19 mouse cellular contexts compared by ENCODE assay signal in the genomic region with DNA sequence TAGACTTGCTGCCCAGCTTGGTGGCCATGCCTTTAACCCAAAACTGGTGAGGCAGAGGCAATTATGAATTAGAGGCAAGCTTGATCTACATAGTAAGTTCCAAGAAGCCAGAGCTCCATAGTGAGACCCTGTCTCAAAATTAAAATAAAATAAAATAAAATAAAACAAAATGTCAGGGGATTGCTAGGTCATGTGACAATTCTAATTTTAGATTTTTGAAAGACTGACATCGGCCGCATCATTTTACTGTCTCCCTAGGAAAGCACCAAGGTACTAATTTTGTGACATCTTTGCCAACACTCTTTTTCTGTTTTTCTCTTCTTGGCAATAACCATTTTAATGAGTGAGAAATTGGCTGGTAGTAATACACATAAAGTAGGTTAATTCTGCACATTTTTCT. TPM values are rescaled to one million over a fixed set of nuclear protein-coding genes. Genes with fewer than 3 reads are reported as not detected.
DNase-seq lines count a peak whose midpoint lies in the region; TF ChIP-seq lines count a peak whose summit lies in the region.
"Had no signal": no experiment of that assay in that cellular context is flagged by ENCODE, and none has a peak within 500 bp of the region (broad histone marks: within the 10 kb centered on the region; RNA-seq: fewer than 3 reads in every experiment).

No protein-coding gene starts in this region.

- H3K27ac ChIP-seq in CH12.LX (ENCODE audit: insufficient read depth, low read depth): peak overlapping the region; percentile 72; the same call in 1 of the 2 replicates
- H3K27ac ChIP-seq in MEL (ENCODE audit: control insufficient read depth, low read depth, low read length): no peak overlapping the region
- 0 out of 2 replicates have a peak overlapping the region, but pooled peaks have one; percentile 8 for H3K27ac ChIP-seq in macrophage
- H3K27ac ChIP-seq: embryonic facial prominence, embryonic 10.5 days; embryonic facial prominence, embryonic 12.5 days; forebrain, embryonic 13.5 days; forebrain, embryonic 15.5 days had no signal

- H3K9ac ChIP-seq in CH12.LX (ENCODE audit: insufficient read depth, low read depth): no peak overlapping the region
- H3K9ac ChIP-seq in MEL (ENCODE audit: control insufficient read depth, low read depth, low read length, poor library complexity, severe bottlenecking): no peak overlapping the region
- H3K9ac ChIP-seq: embryonic facial prominence, embryonic 12.5 days; forebrain, embryonic 13.5 days; forebrain, embryonic 15.5 days; forebrain, postnatal 0 days had no signal

- no peaks in the 10 kb centered on the region for H3K27me3 ChIP-seq in CH12.LX (replicated peaks)
- H3K27me3 ChIP-seq in MEL (ENCODE audit: control insufficient read depth in 1 of 2, insufficient read depth in 2 of 2, low read length in 2 of 2): no peaks in the 10 kb centered on the region
- H3K27me3 ChIP-seq: embryonic facial prominence, embryonic 12.5 days; forebrain, embryonic 13.5 days; forebrain, embryonic 15.5 days had no signal

- dilution Hi-C loops in CH12.LX (cut with MboI; ENCODE audit: extremely low pct_ligation_motif_present, extremely low pct_unique_long_range_greater_than_20kb, low sequenced_read_pairs): no loop called here

- peak overlapping the region; percentile 89 for H3K4me2 ChIP-seq in CH12.LX (ENCODE audit: insufficient read depth, low read depth, poor library complexity, severe bottlenecking)
- H3K4me2 ChIP-seq: embryonic facial prominence, embryonic 12.5 days; forebrain, embryonic 13.5 days; forebrain, embryonic 15.5 days had no signal

- TF ChIP-seq CTCF in CH12.LX (conservative IDR thresholded peaks at IDR 0.05 in 1 of 2, IDR thresholded peaks at IDR 0.05 in 1 of 2; ENCODE audit: low read depth in 2 of 2, low read length in 2 of 2) (no peak), MEL (IDR thresholded peaks at IDR 0.05 in 2 of 3, conservative IDR thresholded peaks at IDR 0.05 in 1 of 3; ENCODE audit: control insufficient read depth in 1 of 3, insufficient read depth in 1 of 3, low read depth in 2 of 3, low read length in 3 of 3, poor library complexity in 1 of 3, severe bottlenecking in 1 of 3) (no peak)

- H3K4me3 ChIP-seq in CH12.LX (replicated peaks in 1 of 3; ENCODE audit: low read depth in 2 of 3, low read length in 2 of 3, poor library complexity in 1 of 3) (no peak overlapping the region), MEL (ENCODE audit: control insufficient read depth in 1 of 2, insufficient read depth in 1 of 2, low read depth in 2 of 2, low read length in 2 of 2) (no peak overlapping the region), macrophage (ENCODE audit: inconsistent target) (no peak overlapping the region)
- H3K4me3 ChIP-seq: embryonic facial prominence, embryonic 10.5 days; embryonic facial prominence, embryonic 12.5 days; forebrain, embryonic 13.5 days; forebrain, embryonic 15.5 days had no signal

- TF ChIP-seq EP300 in CH12.LX (IDR thresholded peaks at IDR 0.05; ENCODE audit: low read length): no peak; the same call in 1 of the 2 replicates
- TF ChIP-seq EP300 in MEL (IDR thresholded peaks at IDR 0.05; ENCODE audit: low read depth in 1 of 2, low read length in 2 of 2): no peak

- H3K9me3 ChIP-seq in CH12.LX (replicated peaks; ENCODE audit: low read length): no peaks in the 10 kb centered on the region
- no peaks in the 10 kb centered on the region for H3K9me3 ChIP-seq in MEL (replicated peaks; ENCODE audit: insufficient read depth, low read length)
- H3K9me3 ChIP-seq: embryonic facial prominence, embryonic 10.5 days; embryonic facial prominence, embryonic 12.5 days; forebrain, embryonic 13.5 days; forebrain, embryonic 15.5 days; G1E had no signal

- no peak for TF ChIP-seq RAD21 in CH12.LX (IDR thresholded peaks at IDR 0.05; ENCODE audit: low read depth, low read length)
- TF ChIP-seq RAD21 in MEL (IDR thresholded peaks at IDR 0.05; ENCODE audit: low read depth, low read length): no peak

- peaks cover 72% of the 10 kb centered on the region for H3K79me2 ChIP-seq in CH12.LX (replicated peaks; ENCODE audit: control insufficient read depth, extremely low read depth, insufficient read depth, poor library complexity, severe bottlenecking)
- H3K79me2 ChIP-seq in MEL (ENCODE audit: control insufficient read depth, insufficient read depth, low read length, poor library complexity): peaks cover 20% of the 10 kb centered on the region
- peaks cover 100% of the 10 kb centered on the region for H3K79me2 ChIP-seq in macrophage (ENCODE audit: inconsistent target)

- H3K4me1 ChIP-seq in CH12.LX (ENCODE audit: control insufficient read depth in 1 of 2, insufficient read depth in 2 of 2) (peaks cover 11 to 80% of the 10 kb centered on the region in 2 experiments), MEL (ENCODE audit: control insufficient read depth in 1 of 2, insufficient read depth in 2 of 2, low read length in 2 of 2) (peaks cover 1 to 6% of the 10 kb centered on the region in 2 experiments; a peak in 3 of 4 replicates)

- no peak for DNase-seq in CH12.LX (ENCODE audit: extremely low read depth)
- DNase-seq in MEL (ENCODE audit: low read depth, low spot score): no peak
- DNase-seq in kidney, postnatal 14 days: no peak
- no peak for DNase-seq in lung, postnatal 4 days
- DNase-seq: adrenal gland, adult 2 months; adrenal gland, postnatal 10 days; adrenal gland, postnatal 25 days; cerebellum, adult 11-12 months; cerebellum, adult 2 months; cerebellum, adult 9-10 months; cerebellum, postnatal 10 days; cerebellum, postnatal 25 days; forebrain, postnatal 0 days had no signal

- in situ Hi-C loops in CH12.LX (cut with MboI; ENCODE audit: low pct_ligation_motif_present, low pct_unique_long_range_greater_than_20kb, low sequenced_read_pairs): no loop called here

- H3K36me3 ChIP-seq in CH12.LX (replicated peaks in 1 of 2; ENCODE audit: control insufficient read depth in 1 of 2, insufficient read depth in 1 of 2, low read length in 1 of 2) (peaks cover 3 to 6% of the 10 kb centered on the region in 2 experiments), MEL (ENCODE audit: control insufficient read depth in 1 of 2, insufficient read depth in 2 of 2, low read length in 2 of 2) (peaks cover 2 to 15% of the 10 kb centered on the region in 2 experiments), macrophage (ENCODE audit: inconsistent target) (no peaks in the 10 kb centered on the region)
- H3K36me3 ChIP-seq: forebrain, embryonic 15.5 days had no signal

- no peak for TF ChIP-seq POLR2A in CH12.LX (IDR thresholded peaks at IDR 0.05; ENCODE audit: low read depth, low read length)
- no peak for TF ChIP-seq POLR2A in MEL (IDR thresholded peaks at IDR 0.05; ENCODE audit: control insufficient read depth in 1 of 2, insufficient read depth in 1 of 2, low read depth in 1 of 2, low read length in 2 of 2, poor library complexity in 1 of 2)

- WGBS in macrophage (ENCODE audit: missing documents): 100% methylated on average over 2 of the region's 2 CpGs

TF ChIP-seq in CH12.LX, 34 proteins besides CTCF, POLR2A, EP300 and RAD21:
- 0 out of 2 replicates have a peak, but pooled peaks have one; percentile 21 for TF ChIP-seq BHLHE40 (IDR thresholded peaks at IDR 0.05; ENCODE audit: low read depth, low read length)
- TF ChIP-seq MEF2A (IDR thresholded peaks at IDR 0.05; ENCODE audit: borderline replicate concordance, low read depth, low read length): peak; percentile 75; the same call in 1 of the 2 replicates
- TF ChIP-seq MYC (IDR thresholded peaks at IDR 0.05; ENCODE audit: low read depth, low read length): no peak
- TF ChIP-seq USF1 (IDR thresholded peaks at IDR 0.05; ENCODE audit: low read depth, low read length): peak; percentile 51

TF ChIP-seq in MEL, 35 proteins besides CTCF, POLR2A, EP300 and RAD21:
- TF ChIP-seq USF1 (IDR thresholded peaks at IDR 0.05; ENCODE audit: low read depth, low read length): peak; percentile 41; the same call in 1 of the 2 replicates
- TF ChIP-seq TAL1 (IDR thresholded peaks at IDR 0.05; ENCODE audit: low read length): no peak
- no peak for TF ChIP-seq MYB (IDR thresholded peaks at IDR 0.05; ENCODE audit: low read depth, low read length)
- no peak for TF ChIP-seq MYC (IDR thresholded peaks at IDR 0.05; ENCODE audit: low read depth, low read length)
- no peak for TF ChIP-seq SIN3A (IDR thresholded peaks at IDR 0.05; ENCODE audit: low read length)
- no peak for TF ChIP-seq MAZ (IDR thresholded peaks at IDR 0.05; ENCODE audit: low read depth, low read length)

RNA-seq across cellular contexts. Expression of a gene that starts 7.1 kb away (rescaled TPM):
- total RNA-seq in CH12.LX (2012; rRNA removed) (29.5 and 31.1 TPM in 2 replicates), CH12.LX (2014; rRNA removed) (67.6 and 77.0 TPM in 2 replicates), MEL (2012; rRNA removed) (20.5 and 20.8 TPM in 2 replicates)
- polyA plus RNA-seq in CH12.LX (2012; ENCODE audit: insufficient read length, low read depth) (37.4 and 38.2 TPM in 2 replicates), MEL (2012; ENCODE audit: insufficient read depth in 1 of 2, insufficient read length in 2 of 2, low read depth in 1 of 2, low replicate concordance in 2 of 2, missing spikeins in 1 of 2) (10 to 100 TPM in 1 of 2 experiments, not detected in 1; 21.7 TPM), macrophage (2018) (46.2 to 84.7 TPM (median 54.7 TPM) in 3 replicates)
- total RNA-seq in macrophage (2018; cell fraction: chromatin; rRNA removed): 10 to 100 TPM; 19.2 to 70.9 (median 46.6) TPM
- 10 to 100 TPM; 43.5 to 75.6 (median 56.9) TPM for total RNA-seq in macrophage (2018; cell fraction: cytosol; rRNA removed)
- total RNA-seq in macrophage (2018; cell fraction: nucleus; rRNA removed): 10 to 100 TPM; 26.4 to 78.6 (median 42.4) TPM

RNA-seq across cellular contexts. Expression of a gene that starts 58.1 kb away (rescaled TPM):
- total RNA-seq in CH12.LX (2012; rRNA removed) (64.5 and 68.6 TPM in 2 replicates), CH12.LX (2014; rRNA removed) (52.6 and 52.7 TPM in 2 replicates), MEL (2012; rRNA removed) (32.0 and 37.5 TPM in 2 replicates)
- polyA plus RNA-seq in CH12.LX (2012; ENCODE audit: insufficient read length, low read depth) (54.6 and 60.5 TPM in 2 replicates), MEL (2012; ENCODE audit: insufficient read depth in 1 of 2, insufficient read length in 2 of 2, low read depth in 1 of 2, low replicate concordance in 2 of 2, missing spikeins in 1 of 2) (10 to 100 TPM in 1 of 2 experiments, not detected in 1; 32.6 TPM), macrophage (2018) (20.9 to 28.1 TPM (median 21.2 TPM) in 3 replicates)
- 100 to 1,000 TPM in 1 of 26 experiments, 10 to 100 TPM in 25; 22.7 to 137 (median 49.9) TPM for total RNA-seq in macrophage (2018; cell fraction: chromatin; rRNA removed)
- total RNA-seq in macrophage (2018; cell fraction: cytosol; rRNA removed): 10 to 100 TPM; 15.5 to 31.1 (median 23.3) TPM
- total RNA-seq in macrophage (2018; cell fraction: nucleus; rRNA removed): 10 to 100 TPM; 22.8 to 70.3 (median 34.9) TPM
